Mouse (Mus musculus) MEL (cell line): ENCODE results near the gene E4f1. TPM values are rescaled to one million over a fixed set of nuclear protein-coding genes. Genes with fewer than 3 reads are reported as not detected.

ENCODE experiments used
- DNase-seq: peaks from one replicate; pipeline ENCODE4 v3.0.0; 2011; ENCODE audit warnings: low read depth, low spot score
- H3K27ac ChIP-seq: 2 replicates; pipeline ENCODE4 v1.5.1; 2012; ENCODE audit warnings: low read depth, mild to moderate bottlenecking, control low read depth, low read length, moderate library complexity; ENCODE audit not compliant: control insufficient read depth
- H3K27me3 ChIP-seq, 2 experiments: fragments of 150-350 bp in 1 of 2; sonication (generic) in 1 of 2; 2 replicates each; pipeline ENCODE4 v1.6.1; 2012; ENCODE audit warnings: low read length in 2 of 2, mild to moderate bottlenecking in 2 of 2, improper control_type of control experiment in 1 of 2, moderate library complexity in 1 of 2; ENCODE audit not compliant: insufficient read depth in 2 of 2, control insufficient read depth in 1 of 2
- H3K36me3 ChIP-seq, 2 experiments: 2 replicates each; pipeline ENCODE4 v1.6.1; 2012 to 2014; ENCODE audit warnings: low read length in 2 of 2, improper control_type of control experiment in 1 of 2, inconsistent platforms in 1 of 2, mild to moderate bottlenecking in 1 of 2; ENCODE audit not compliant: insufficient read depth in 2 of 2, control insufficient read depth in 1 of 2
- H3K4me1 ChIP-seq, 2 experiments: fragments of 150-350 bp in 1 of 2; sonication (generic) in 1 of 2; 2 replicates each; pipeline ENCODE4 v1.6.1; 2012; ENCODE audit warnings: low read length in 2 of 2, improper control_type of control experiment in 1 of 2, mild to moderate bottlenecking in 1 of 2; ENCODE audit not compliant: insufficient read depth in 2 of 2, control insufficient read depth in 1 of 2
- H3K4me3 ChIP-seq, 2 experiments: fragments of 150-350 bp in 1 of 2; sonication (generic) in 1 of 2; 2 replicates each; pipeline ENCODE4 v1.5.1; 2012; ENCODE audit warnings: low read depth in 2 of 2, low read length in 2 of 2, mild to moderate bottlenecking in 2 of 2, moderate library complexity in 2 of 2, control low read depth in 1 of 2, improper control_type of control experiment in 1 of 2; ENCODE audit not compliant: control insufficient read depth in 1 of 2, insufficient read depth in 1 of 2
- H3K79me2 ChIP-seq: 2 replicates; pipeline ENCODE4 v1.6.1; 2012; ENCODE audit warnings: mild to moderate bottlenecking, low read length, moderate library complexity; ENCODE audit not compliant: control insufficient read depth, poor library complexity, insufficient read depth
- H3K9ac ChIP-seq: 2 replicates; pipeline ENCODE4 v1.6.1; 2012; ENCODE audit warnings: low read depth, mild to moderate bottlenecking, control low read depth, low read length, moderate library complexity; ENCODE audit not compliant: control insufficient read depth, poor library complexity, severe bottlenecking
- H3K9me3 ChIP-seq: fragments of 150-350 bp; sonication (generic); replicated peaks from 2 replicates; pipeline ENCODE4 v1.6.1; 2012; ENCODE audit warnings: mild to moderate bottlenecking, low read length, improper control_type of control experiment, moderate library complexity; ENCODE audit not compliant: insufficient read depth
- BHLHE40 ChIP-seq: IDR thresholded peaks from 2 replicates; pipeline ENCODE4 v1.6.1; 2012; ENCODE audit warnings: low read depth, mild to moderate bottlenecking, inconsistent platforms, low read length, improper control_type of control experiment, borderline replicate concordance
- CHD1 ChIP-seq: IDR thresholded peaks from 2 replicates; pipeline ENCODE4 v1.6.1; 2012; ENCODE audit warnings: low read depth, mild to moderate bottlenecking, inconsistent platforms, low read length, improper control_type of control experiment
- CHD2 ChIP-seq: IDR thresholded peaks from 2 replicates; pipeline ENCODE4 v1.6.1; 2011; ENCODE audit warnings: low read length, improper control_type of control experiment
- E2F4 ChIP-seq: IDR thresholded peaks from 2 replicates; pipeline ENCODE4 v1.6.1; 2011; ENCODE audit warnings: low read depth, low read length, improper control_type of control experiment, borderline replicate concordance
- ELF1 ChIP-seq: IDR thresholded peaks from 2 replicates; pipeline ENCODE4 v1.6.1; 2014; ENCODE audit warnings: low read depth, mild to moderate bottlenecking, inconsistent platforms, low read length, improper control_type of control experiment, moderate library complexity
- ETS1 ChIP-seq: IDR thresholded peaks from 2 replicates; pipeline ENCODE4 v1.6.1; 2012; ENCODE audit warnings: low read depth, mild to moderate bottlenecking, inconsistent platforms, low read length, improper control_type of control experiment, moderate library complexity
- GABPA ChIP-seq: IDR thresholded peaks from 2 replicates; pipeline ENCODE4 v1.6.1; 2012; ENCODE audit warnings: low read depth, mild to moderate bottlenecking, inconsistent platforms, low read length, improper control_type of control experiment, moderate library complexity
- GATA1 ChIP-seq: IDR thresholded peaks from 2 replicates; pipeline ENCODE4 v1.6.1; 2011; ENCODE audit warnings: low read depth, low read length, improper control_type of control experiment
- HCFC1 ChIP-seq: IDR thresholded peaks from 2 replicates; pipeline ENCODE4 v1.6.1; 2012; ENCODE audit warnings: low read depth, mild to moderate bottlenecking, inconsistent platforms, low read length, improper control_type of control experiment, moderate library complexity
- JUND ChIP-seq: IDR thresholded peaks from 2 replicates; pipeline ENCODE4 v1.6.1; 2011; ENCODE audit warnings: low read depth, mild to moderate bottlenecking, improper control_type of control experiment, low read length
- KAT2A ChIP-seq: conservative IDR thresholded peaks from 2 replicates; pipeline ENCODE4 v1.6.1; 2012; ENCODE audit warnings: low read depth, low read length, improper control_type of control experiment, inconsistent platforms
- MAFK ChIP-seq: IDR thresholded peaks from 2 replicates; pipeline ENCODE4 v1.6.1; 2011; ENCODE audit warnings: low read depth, mild to moderate bottlenecking, low read length, improper control_type of control experiment, borderline replicate concordance
- MAX ChIP-seq: IDR thresholded peaks from 2 replicates; pipeline ENCODE4 v1.6.1; 2011; ENCODE audit warnings: low read length, improper control_type of control experiment
- MAZ ChIP-seq: IDR thresholded peaks from 2 replicates; pipeline ENCODE4 v1.6.1; 2012; ENCODE audit warnings: low read depth, mild to moderate bottlenecking, inconsistent platforms, low read length, improper control_type of control experiment
- MEF2A ChIP-seq: IDR thresholded peaks from 2 replicates; pipeline ENCODE4 v1.6.1; 2014; ENCODE audit warnings: low read depth, mild to moderate bottlenecking, inconsistent platforms, low read length, improper control_type of control experiment; ENCODE audit not compliant: poor library complexity, insufficient replicate concordance, severe bottlenecking; ENCODE audit errors: extremely low read depth
- MXI1 ChIP-seq: IDR thresholded peaks from 2 replicates; pipeline ENCODE4 v1.6.1; 2011; ENCODE audit warnings: mild to moderate bottlenecking, low read depth, low read length, improper control_type of control experiment
- MYB ChIP-seq: IDR thresholded peaks from 2 replicates; pipeline ENCODE4 v1.6.1; 2011; ENCODE audit warnings: mild to moderate bottlenecking, low read depth, low read length, improper control_type of control experiment
- MYC ChIP-seq: IDR thresholded peaks from 2 replicates; pipeline ENCODE4 v1.6.1; 2011; ENCODE audit warnings: low read depth, mild to moderate bottlenecking, low read length, improper control_type of control experiment, moderate library complexity
- NELFE ChIP-seq: IDR thresholded peaks from 2 replicates; pipeline ENCODE4 v1.6.1; 2011; ENCODE audit warnings: low read depth, low read length, improper control_type of control experiment
- NRF1 ChIP-seq: IDR thresholded peaks from 2 replicates; pipeline ENCODE4 v1.6.1; 2014; ENCODE audit warnings: low read depth, mild to moderate bottlenecking, inconsistent platforms, low read length, improper control_type of control experiment, moderate library complexity; ENCODE audit not compliant: poor library complexity, insufficient read depth, severe bottlenecking
- POLR2A ChIP-seq, 2 experiments: IDR thresholded peaks; 2 replicates each; pipeline ENCODE4 v1.6.1; 2011 to 2012; ENCODE audit warnings: low read length in 2 of 2, mild to moderate bottlenecking in 2 of 2, control low read depth in 1 of 2, improper control_type of control experiment in 1 of 2, low read depth in 1 of 2, moderate library complexity in 1 of 2; ENCODE audit not compliant: control insufficient read depth in 1 of 2, insufficient read depth in 1 of 2, poor library complexity in 1 of 2
- POLR2AphosphoS2 ChIP-seq: IDR thresholded peaks from 2 replicates; pipeline ENCODE4 v1.6.1; 2011; ENCODE audit warnings: low read length, improper control_type of control experiment
- POLR2AphosphoS5 ChIP-seq: IDR thresholded peaks from 2 replicates; pipeline ENCODE4 v1.6.1; 2012; ENCODE audit warnings: low read depth, borderline replicate concordance, mild to moderate bottlenecking, inconsistent platforms, low read length, moderate library complexity, mixed read lengths
- RAD21 ChIP-seq: IDR thresholded peaks from 2 replicates; pipeline ENCODE4 v1.6.1; 2011; ENCODE audit warnings: mild to moderate bottlenecking, low read depth, low read length, improper control_type of control experiment
- SMC3 ChIP-seq: IDR thresholded peaks from 2 replicates; pipeline ENCODE4 v1.6.1; 2011; ENCODE audit warnings: low read depth, low read length, improper control_type of control experiment
- TAL1 ChIP-seq: IDR thresholded peaks from 2 replicates; pipeline ENCODE4 v1.6.1; 2012; ENCODE audit warnings: mild to moderate bottlenecking, inconsistent platforms, low read length, moderate library complexity, mixed read lengths
- TBP ChIP-seq: IDR thresholded peaks from 2 replicates; pipeline ENCODE4 v1.8.0; 2011; ENCODE audit warnings: low read depth, low read length, improper control_type of control experiment
- TCF12 ChIP-seq: IDR thresholded peaks from 2 replicates; pipeline ENCODE4 v1.6.1; 2014; ENCODE audit warnings: low read depth, mild to moderate bottlenecking, inconsistent platforms, low read length, improper control_type of control experiment, moderate library complexity
- UBTF ChIP-seq: IDR thresholded peaks from 2 replicates; pipeline ENCODE4 v1.6.1; 2012; ENCODE audit warnings: low read depth, mild to moderate bottlenecking, inconsistent platforms, low read length, improper control_type of control experiment, moderate library complexity, borderline replicate concordance; ENCODE audit not compliant: insufficient read depth
- USF1 ChIP-seq: IDR thresholded peaks from 2 replicates; pipeline ENCODE4 v1.6.1; 2014; ENCODE audit warnings: low read depth, mild to moderate bottlenecking, inconsistent platforms, low read length, improper control_type of control experiment, moderate library complexity
- USF2 ChIP-seq, 2 experiments: IDR thresholded peaks; 2 replicates each; pipeline ENCODE4 v1.6.1; 2011 to 2012; ENCODE audit warnings: improper control_type of control experiment in 2 of 2, low read length in 2 of 2, borderline replicate concordance in 1 of 2, inconsistent platforms in 1 of 2, low read depth in 1 of 2, mild to moderate bottlenecking in 1 of 2; ENCODE audit not compliant: insufficient read depth in 1 of 2
- ZC3H11A ChIP-seq: IDR thresholded peaks from 2 replicates; pipeline ENCODE4 v1.6.1; 2012; ENCODE audit warnings: low read depth, mild to moderate bottlenecking, inconsistent platforms, low read length, improper control_type of control experiment
- ZKSCAN1 ChIP-seq: IDR thresholded peaks from 2 replicates; pipeline ENCODE4 v1.6.1; 2012; ENCODE audit warnings: low read depth, mild to moderate bottlenecking, inconsistent platforms, low read length, improper control_type of control experiment, moderate library complexity
- ZMIZ1 ChIP-seq: IDR thresholded peaks from 2 replicates; pipeline ENCODE4 v1.6.1; 2012; ENCODE audit warnings: low read depth, mild to moderate bottlenecking, inconsistent platforms, low read length, improper control_type of control experiment, moderate library complexity
- ZNF384 ChIP-seq: IDR thresholded peaks from 2 replicates; pipeline ENCODE4 v1.6.1; 2012; ENCODE audit warnings: low read depth, mild to moderate bottlenecking, inconsistent platforms, low read length, improper control_type of control experiment
- polyA plus RNA-seq, 2 experiments: library from polyadenylated mRNA; stranded (reverse) in 1 of 2; unstranded in 1 of 2; fragments of >175 nt in 1 of 2; fragments of >200 nt in 1 of 2; gene quantifications; 2 replicates each; pipeline versions ENCODE4 v1.2.1 to v1.2.4; 2012; ENCODE audit warnings: low replicate concordance in 2 of 2, low read depth in 1 of 2; ENCODE audit not compliant: insufficient read length in 2 of 2, insufficient read depth in 1 of 2, missing spikeins in 1 of 2
- total RNA-seq: library from RNA; depleted of rRNA; stranded (reverse); fragments of 300-350 nt; gene quantifications from 2 replicates; pipeline ENCODE4 v1.2.3, GENCODE M21; 2012

The E4f1 gene
- total and polyA plus RNA-seq, 3 experiments: 24.3 to 37.1 TPM; not detected in 1

- H3K4me3 ChIP-seq: peak within 1 kb of the TSS; percentile 77 to 80
- peaks cover 7% of the 10 kb centered on the region for H3K79me2 ChIP-seq
- H3K9ac ChIP-seq: peak within 1 kb of the TSS; percentile 95
- peaks cover 0 to 13% of the 10 kb centered on the region in 2 experiments; a peak in 3 of 4 replicates for H3K4me1 ChIP-seq
- H3K27ac ChIP-seq: peak within 1 kb of the TSS; percentile 90
- H3K9me3 ChIP-seq: no peaks in the 10 kb centered on the region
- no peaks in the 10 kb centered on the region for H3K27me3 ChIP-seq
- peaks cover 0 to 8% of the 10 kb centered on the region in 2 experiments; a peak in 2 of 4 replicates for H3K36me3 ChIP-seq
- DNase-seq: peak; percentile 98
- peak; percentile 91 to 95 for TF ChIP-seq POLR2A (IDR thresholded peaks at IDR 0.05; ENCODE audit: control insufficient read depth in 1 of 2, insufficient read depth in 1 of 2, low read depth in 1 of 2, low read length in 2 of 2, poor library complexity in 1 of 2)
- no peak for TF ChIP-seq MAFK
- TF ChIP-seq ZMIZ1: peak; percentile 81; the same call in 1 of the 2 replicates
- 0 out of 2 replicates have a peak, but pooled peaks have one; percentile 41 for TF ChIP-seq UBTF
- TF ChIP-seq CHD2: no peak
- TF ChIP-seq HCFC1: peak; percentile 86
- peak; percentile 38 for TF ChIP-seq RAD21
- TF ChIP-seq E2F4: no peak
- TF ChIP-seq TAL1: no peak
- no peak for TF ChIP-seq POLR2AphosphoS5
- TF ChIP-seq USF2 (IDR thresholded peaks at IDR 0.05; ENCODE audit: borderline replicate concordance in 1 of 2, insufficient read depth in 1 of 2, low read depth in 1 of 2, low read length in 2 of 2): no peak
- peak; percentile 60 for TF ChIP-seq ELF1
- TF ChIP-seq ZC3H11A: no peak
- peak; percentile 71 for TF ChIP-seq MAX
- TF ChIP-seq POLR2AphosphoS2: peak; percentile 97
- TF ChIP-seq GABPA: no peak
- TF ChIP-seq ETS1: 0 out of 2 replicates have a peak, but pooled peaks have one; percentile 31
- TF ChIP-seq MAZ: peak; percentile 91
- 0 out of 2 replicates have a peak, but pooled peaks have one; percentile 35 for TF ChIP-seq MYC
- TF ChIP-seq BHLHE40: no peak
- TF ChIP-seq TBP: no peak; the same call in 1 of the 2 replicates
- TF ChIP-seq JUND: no peak
- TF ChIP-seq MYB: no peak
- no peak; the same call in 1 of the 2 replicates for TF ChIP-seq KAT2A
- peak; percentile 99 for TF ChIP-seq CHD1
- 0 out of 2 replicates have a peak, but pooled peaks have one; percentile 24 for TF ChIP-seq GATA1
- no peak for TF ChIP-seq ZKSCAN1
- TF ChIP-seq MXI1: peak; percentile 89
- TF ChIP-seq TCF12: peak; percentile 64
- TF ChIP-seq NRF1: peak; percentile 97
- peak; percentile 68; the same call in 1 of the 2 replicates for TF ChIP-seq MEF2A
- peak; percentile 54 for TF ChIP-seq SMC3
- TF ChIP-seq USF1: no peak; the same call in 1 of the 2 replicates
- no peak for TF ChIP-seq ZNF384
- peak; percentile 96 for TF ChIP-seq NELFE
These were observed 8.7 kb upstream of the E4f1 start, which contains the start of gene Mlst8 for GRCm38 (mm10) chr17:24478663-24479380. TSS of gene Mlst8 (minus strand) at chr17:24479078.
